Mouse (Mus musculus): ENCODE measurements around the gene Plekhg3.

DNA sequence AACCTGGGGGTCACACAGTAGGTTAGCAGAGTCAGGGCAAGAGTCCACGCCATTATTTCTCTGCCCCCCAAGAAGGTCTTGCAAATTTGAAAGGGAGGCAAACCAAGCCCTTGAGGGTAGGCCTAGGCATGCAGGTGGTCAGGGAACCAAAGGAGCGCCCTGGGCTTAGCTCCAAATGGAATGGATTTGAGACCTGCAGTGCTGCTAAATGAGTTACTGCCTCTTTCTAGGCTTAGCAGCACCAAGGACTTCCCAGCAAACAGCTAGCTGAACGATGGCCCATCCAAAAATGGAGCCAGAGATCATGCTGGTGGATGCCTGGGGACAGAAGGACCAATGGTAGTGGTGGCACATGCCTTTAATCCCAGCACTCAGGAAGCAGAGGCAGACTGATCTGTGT, 60.3 kb downstream of the Plekhg3 start:
- no peak for TF ChIP-seq CTCF (IDR thresholded peaks at IDR 0.05; ENCODE audit: low read depth, low read length)
- no peak for TF ChIP-seq POLR2A (IDR thresholded peaks at IDR 0.05; ENCODE audit: extremely low read depth, insufficient read depth, low read length)

All from liver, adult 2 months (tissue).